Mouse (Mus musculus) mature B cell (primary cell): ENCODE data around the gene Gm14308.
"Not testable (repeated sequence)": the region's sequence is repeated elsewhere in the genome, so short reads cannot be mapped to it uniquely, and the experiment has no call there.

ENCODE experiments used
- in situ Hi-C: fragments of 300-500 bp; cut with MboI; formaldehyde crosslinking; loops from 2 replicates; pipeline ENCODE4 v1.14.3; 2019

The Gm14308 gene

DNA sequence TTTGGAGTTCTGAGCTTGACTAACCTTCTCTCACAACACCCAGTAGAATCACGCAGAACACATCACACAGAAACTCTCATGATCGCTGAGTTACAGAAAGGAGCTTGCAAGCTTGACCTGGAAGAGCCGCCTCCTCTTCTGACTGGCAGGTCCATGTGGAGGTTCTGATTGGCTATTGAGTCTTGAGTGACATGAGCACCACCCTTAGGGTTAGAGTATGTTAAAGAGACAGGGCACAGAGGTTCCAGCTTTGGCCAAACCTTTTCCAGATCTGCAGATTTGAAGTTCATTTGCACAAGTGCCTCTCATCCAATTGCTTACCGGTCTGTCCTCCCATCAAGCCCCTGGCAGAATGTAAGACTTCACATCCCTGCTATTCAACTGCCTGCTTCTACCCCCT lies at the start of gene Gm14308:
TSS of gene Gm14308 (minus strand) at position 101 of the 400 bp plus-strand sequence.
- in situ Hi-C loops = not testable (repeated sequence)

DNA sequence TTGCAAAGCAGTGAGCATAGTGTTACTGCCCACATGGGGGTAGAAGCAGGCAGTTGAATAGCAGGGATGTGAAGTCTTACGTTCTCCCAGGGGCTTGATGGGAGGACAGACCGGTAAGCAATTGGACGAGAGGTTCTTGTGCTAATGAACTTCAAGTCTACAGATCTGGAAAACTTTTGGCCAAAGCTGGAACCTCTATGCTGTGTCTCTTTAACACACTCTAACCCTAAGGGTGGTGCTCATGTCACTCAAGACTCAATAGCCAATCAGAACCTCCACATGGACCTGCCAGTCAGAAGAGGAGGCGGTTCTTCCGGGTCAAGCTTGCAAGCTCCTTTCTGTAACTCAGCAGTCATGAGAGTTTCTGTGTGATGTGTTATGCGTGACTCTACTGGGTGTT lies 34.1 kb upstream of the Gm14308 start, which contains the start of gene Zfp973:
TSS of gene Zfp973 (plus strand) at position 301 of the 400 bp plus-strand sequence.
- in situ Hi-C loops = not testable (repeated sequence)
